Mouse (Mus musculus) liver (tissue): ENCODE results near the gene Chmp5.

Experiments
- DNase-seq: peaks from one replicate; pipeline ENCODE4 v3.0.0-alpha.2; 2020; ENCODE audit warnings: mixed read lengths

The Chmp5 gene

DNA sequence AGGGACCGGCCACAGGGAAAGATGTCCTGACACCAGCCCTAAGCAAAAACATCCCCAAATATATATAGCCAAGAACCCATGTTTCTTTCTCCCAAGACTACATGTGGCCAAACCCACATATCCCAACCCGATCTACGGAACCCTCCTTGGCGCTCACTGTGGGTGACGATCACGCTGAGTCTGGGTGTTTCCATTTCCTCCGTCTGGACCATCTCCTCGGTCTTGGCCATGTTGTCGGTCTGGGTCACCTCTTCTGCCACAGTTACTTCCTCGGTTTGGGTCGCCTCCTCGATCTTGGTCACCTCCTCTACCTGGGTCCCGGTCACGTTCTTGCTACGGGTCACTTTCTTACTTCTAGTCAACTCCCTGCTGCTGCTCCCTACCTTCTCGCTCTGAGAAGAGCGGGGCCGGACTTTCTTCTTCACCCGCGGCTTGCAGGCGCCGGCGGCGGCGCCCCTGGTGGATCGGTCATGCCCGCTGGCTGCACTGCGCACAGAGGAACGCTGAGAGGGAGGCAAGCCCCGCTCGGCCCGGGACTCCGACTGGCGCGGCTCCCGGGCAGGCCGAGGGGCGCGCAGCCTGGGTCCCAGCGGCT, 545 bp upstream of the Chmp5 start:
- peak; percentile 56 for DNase-seq

DNA sequence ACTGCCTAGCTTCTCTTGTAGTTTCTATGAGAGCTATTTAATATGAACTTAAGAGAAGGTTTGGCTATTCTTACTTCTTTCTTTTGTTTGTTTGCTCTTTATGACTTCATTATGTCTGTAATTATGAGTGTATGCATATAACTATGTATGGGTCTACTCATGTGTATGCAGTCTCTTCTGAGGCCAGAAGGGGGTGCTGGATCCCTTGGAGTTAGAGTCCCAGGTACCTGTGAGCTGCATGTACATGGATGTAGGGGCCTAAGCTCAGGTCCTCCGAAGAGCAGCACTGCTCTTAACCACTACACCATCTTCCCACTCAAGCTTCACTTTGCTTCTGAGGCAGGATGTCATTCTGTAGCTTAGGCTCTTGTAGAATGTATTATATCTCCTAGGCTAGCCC, 5.3 kb downstream of the Chmp5 start:
- peak; percentile 58 for DNase-seq

DNA sequence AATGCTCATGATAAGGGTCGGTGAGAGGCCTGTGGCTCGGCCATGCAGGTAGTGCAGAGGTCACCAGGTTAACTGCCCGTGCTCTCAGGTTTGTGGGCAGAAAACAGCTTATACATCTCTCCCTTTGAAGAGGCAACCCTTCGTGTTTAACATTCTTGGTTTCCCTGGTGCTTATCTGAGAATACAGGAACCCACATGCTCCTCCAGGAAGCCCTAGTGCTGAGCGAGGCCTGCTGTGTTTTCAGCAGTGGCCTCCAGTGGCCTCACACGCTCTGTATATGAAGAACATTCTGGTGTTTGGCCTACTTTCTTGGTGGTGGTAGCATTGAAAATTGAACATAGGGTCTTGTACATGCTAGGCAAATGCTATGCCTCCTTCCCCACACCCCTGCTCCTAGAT, 7.7 kb downstream of the Chmp5 start:
- DNase-seq, result peak; percentile 13

DNA sequence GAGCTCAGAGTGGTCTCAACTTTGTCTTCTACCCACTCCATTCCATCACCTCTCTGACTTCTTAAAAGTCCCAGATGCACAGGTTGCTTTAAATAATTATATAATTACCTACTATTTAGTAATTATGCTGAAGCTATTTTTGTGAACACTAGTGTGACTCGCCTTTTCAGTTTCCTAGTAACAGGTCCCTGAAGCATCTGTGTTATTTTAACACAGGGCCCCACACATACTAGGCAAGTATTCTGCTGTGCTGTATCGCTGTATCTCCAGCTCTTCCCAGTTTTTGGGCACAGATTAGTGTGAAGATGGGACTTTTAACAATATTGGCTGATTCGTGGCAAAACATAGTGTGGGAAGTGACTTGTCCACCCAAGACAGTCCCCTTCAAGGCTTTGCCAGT, 15.3 kb downstream of the Chmp5 start:
- DNase-seq, result no peak

DNA sequence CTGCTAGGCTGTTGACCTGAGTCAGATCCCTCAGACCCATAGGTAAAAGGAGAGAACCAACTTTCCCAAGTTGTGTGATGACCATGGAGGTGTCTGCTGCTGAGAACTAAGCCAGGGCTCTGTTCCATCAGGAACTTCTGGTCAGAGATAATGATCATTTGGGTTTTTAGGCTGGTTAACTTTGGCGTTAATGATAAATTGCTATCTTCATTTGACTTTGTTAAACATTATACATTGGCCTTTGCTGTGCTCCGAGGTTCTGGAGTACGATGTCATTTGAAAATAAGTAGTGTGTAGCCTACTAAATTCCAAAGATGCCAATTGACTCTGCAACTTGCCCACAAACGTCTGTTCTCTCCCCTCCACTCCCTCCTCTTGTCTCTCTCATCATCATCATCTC, 21.0 kb downstream of the Chmp5 start:
- no peak for DNase-seq

DNA sequence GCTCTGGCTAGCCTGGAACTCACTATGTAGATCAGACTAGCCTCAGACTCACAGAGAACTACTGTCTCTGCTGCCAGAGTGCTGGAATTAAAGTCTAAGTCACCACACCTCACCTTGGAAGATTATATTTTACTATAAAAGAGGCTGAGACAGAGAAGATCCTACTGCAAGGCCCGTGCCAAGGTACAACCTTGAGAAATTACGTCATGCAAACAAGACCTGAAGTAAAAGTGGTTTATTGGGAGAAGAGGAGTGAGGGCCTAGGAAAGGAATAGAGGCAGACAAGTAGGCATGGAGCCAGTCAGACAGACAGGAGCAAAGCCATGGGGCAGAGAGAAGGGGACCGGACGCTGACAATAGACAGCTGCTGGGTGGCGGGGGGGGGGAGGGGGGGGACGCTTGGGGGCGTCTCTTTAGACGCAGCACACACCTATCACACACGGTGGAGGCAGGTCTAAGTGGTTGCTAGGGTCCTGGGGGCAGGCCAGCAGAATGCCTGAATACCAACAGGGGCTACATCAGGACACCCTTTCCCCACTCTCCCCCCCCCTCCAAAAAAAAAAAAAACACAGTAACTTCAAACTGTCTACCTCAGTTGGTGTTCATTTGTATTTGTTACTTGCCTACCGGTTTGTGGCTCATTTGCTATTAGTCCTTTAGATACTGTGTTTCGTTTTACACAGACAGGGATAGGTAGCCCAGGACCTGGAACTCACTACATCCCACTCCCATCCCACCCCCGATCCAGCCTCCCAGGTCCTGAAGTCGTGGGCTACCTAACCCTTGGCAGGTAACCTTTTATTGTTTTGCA, 21.8 kb downstream of the Chmp5 start:
- peak; percentile 14 for DNase-seq

DNA sequence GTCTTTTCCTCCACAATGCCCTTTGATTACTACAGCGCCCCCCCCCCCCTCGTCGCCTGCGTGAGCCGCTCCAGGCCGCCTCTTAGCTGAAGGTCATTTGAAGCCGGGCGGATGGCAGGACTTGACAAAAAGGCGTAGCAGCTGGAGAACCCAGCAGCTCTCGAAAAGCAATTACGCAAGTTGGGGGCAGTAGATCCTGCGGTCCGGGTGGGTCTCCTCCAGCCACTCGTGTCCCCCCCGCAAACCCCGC, 22.3 kb downstream of the Chmp5 start:
- DNase-seq, result no peak

DNA sequence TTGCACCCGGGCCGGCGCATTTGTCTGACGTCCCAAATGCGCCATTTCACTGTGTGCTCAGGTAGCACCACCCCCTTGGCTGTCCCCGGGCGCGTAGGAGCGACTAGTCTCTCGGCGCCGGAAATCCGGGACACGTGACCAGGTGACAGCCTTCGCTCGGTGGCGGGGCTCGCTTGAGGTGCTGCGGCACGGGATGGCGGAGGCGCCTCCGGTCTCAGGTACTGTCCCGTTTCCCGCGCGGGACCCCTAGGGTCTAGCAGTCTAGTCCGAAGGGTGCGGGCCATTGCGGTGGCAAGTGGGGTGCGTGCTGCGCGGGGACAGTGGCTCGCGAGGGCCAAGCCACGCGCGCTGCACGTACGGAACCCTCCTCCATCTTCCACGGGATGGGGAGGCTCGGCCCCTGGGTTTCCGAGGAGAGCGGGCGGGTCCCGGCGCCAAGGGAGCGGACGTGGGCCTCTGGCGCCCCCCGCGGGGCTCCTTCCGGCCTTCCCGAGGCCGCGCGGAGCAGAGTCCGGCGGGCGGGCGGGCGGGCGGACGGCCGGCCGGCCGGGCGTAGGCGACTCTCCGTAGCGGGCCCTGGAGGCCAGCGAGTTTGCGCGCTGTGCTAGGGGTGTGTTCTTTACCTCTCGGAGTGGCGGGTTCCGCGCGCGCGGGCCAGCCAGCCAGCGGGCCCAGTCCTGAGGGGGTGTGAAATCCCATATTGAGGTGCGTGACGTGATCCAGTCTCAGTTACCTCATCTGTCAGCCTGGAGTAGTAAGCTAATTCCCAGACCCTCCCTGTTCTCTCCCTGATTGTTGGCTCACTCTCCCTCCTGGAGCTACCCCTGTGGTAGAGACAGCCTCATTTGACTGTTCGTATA, 22.9 kb downstream of the Chmp5 start, which contains the start of gene Nfx1:
Nfx1 (plus strand) TSS at position 65 of the 860 bp plus-strand sequence.
- DNase-seq, result peak; percentile 96

DNA sequence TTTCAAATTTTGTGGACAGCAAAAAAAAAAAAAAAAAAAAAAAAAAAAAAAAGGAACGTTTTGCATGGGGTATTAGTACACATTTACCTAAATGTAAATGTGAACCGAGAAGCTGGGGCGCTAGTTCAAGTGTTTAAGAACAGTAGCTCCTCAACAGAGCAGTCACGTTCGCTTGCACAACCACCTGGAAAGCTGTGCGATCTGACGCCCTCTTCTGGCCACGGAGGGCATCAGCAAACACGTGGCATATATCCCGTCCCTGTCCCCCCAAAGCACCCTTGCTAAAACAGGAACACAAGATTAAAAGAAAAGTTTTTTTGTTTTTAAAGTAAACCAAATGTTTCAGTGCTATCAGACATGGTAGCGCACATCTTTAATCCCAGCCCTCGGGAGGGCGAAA, 23.5 kb downstream of the Chmp5 start:
- DNase-seq, result peak; percentile 76

DNA sequence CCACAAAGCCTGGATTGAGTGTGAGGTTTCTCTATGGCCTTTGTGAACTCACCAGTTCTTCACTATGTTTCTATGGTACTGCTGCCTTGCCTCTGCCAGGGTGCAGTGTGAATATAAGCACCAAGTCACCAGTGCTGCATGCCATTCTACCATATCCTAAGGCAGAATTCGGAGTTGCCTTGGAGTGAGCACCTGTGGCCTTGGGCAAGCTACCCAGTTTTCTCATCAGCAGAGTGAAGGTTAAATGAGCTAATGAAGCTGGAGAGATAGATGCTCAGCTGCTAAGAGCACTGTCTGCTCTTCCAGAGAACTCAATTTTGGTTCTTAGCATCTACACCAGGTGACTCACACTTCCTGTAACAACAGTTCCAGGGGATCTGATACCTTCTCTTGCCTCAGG, 25.8 kb downstream of the Chmp5 start:
- no peak for DNase-seq

DNA sequence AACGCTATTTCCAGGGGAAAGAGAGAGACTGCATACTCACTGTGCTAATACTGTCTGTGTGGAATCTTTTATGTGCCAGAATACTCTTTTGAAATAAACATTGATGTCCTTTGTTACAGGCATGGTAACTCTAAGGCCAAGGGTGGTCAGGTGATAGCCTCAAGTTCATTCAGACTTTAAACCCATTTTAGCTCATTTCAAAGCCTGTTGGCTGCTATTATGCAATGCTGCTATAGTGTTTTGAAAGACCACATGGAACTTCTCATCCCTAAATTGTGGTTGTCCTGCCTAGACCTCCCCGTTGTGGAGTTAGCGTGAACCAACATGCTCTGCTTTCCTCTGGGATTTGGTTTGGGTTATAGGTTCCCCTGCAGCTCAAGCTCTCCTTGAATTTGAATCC, 27.5 kb downstream of the Chmp5 start:
- DNase-seq, result no peak

DNA sequence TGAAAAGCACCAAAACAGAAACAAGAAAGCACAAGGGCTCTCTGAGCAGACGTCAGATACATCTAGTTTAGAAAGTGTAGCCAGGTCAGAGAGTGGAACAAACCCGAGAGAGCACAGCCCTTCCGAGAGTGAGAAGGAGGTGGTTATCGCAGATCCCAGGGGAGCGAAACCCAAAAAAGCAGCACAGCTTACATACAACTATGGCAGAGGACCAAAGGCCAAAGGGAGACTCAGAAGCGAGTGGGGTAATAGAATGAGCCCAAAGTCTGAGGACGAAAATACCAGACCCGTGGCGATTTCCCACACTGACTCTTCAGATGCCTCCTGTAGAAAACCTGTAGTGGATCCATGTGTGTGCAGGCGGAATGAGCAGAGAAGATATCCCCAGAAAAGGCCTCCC, 28.4 kb downstream of the Chmp5 start:
- no peak for DNase-seq

DNA sequence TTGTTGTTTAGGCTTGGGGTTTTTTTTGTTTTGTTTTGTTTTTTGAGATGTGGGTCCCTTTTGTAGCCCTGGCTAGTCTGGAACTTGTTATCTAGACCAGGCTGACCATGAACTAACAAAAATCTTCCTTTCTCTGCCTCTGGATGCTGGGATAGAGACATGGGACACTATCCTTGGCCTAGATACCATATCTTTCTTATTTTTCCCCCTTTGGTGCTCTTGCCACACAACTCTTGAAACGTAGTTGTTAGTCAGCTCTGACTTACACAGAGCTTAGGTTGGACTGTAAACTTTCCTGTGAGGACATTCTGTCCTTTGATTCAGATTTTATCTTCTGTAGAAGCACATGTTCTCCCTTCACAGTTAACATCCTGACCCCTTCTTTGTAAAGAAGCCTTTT, 31.2 kb downstream of the Chmp5 start:
- no peak for DNase-seq

DNA sequence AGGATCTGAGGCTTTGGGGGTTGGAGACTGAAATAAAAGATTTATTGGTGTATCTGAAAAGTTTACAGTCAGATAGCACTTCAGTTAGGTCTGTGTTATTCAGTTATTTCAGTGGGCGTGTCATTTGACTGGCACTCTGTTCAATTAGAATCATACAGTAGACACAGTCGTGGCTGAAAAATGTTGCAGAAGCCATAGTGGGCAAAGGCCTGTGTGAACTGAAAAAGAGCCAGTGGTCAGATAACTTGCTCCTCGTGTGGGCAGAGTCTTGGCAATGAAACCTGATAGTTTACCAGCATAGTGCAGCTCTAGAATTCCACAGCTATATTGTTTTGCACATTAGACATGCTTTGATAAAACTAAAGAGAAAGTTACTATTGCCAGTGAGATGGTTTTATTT, 34.3 kb downstream of the Chmp5 start:
- no peak for DNase-seq

DNA sequence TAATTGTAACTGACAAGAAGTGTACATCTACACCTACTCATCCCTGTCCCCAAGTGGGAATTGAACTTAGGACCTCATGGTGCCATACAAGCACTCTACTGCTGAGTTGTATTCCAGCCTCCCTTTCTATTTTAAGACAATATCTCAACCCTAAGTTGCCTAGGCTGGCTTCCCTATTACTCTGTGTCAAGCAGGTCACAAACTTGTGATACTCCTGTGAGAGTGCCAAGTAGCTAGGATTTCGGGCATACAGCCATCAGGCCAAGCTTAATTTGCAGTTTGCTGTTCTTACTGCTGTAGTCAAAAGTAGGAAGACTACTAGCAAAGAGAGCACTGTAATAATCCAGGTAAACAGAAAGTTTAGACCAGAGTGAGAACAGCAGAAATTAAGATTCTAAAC, 35.5 kb downstream of the Chmp5 start:
- DNase-seq, result no peak

DNA sequence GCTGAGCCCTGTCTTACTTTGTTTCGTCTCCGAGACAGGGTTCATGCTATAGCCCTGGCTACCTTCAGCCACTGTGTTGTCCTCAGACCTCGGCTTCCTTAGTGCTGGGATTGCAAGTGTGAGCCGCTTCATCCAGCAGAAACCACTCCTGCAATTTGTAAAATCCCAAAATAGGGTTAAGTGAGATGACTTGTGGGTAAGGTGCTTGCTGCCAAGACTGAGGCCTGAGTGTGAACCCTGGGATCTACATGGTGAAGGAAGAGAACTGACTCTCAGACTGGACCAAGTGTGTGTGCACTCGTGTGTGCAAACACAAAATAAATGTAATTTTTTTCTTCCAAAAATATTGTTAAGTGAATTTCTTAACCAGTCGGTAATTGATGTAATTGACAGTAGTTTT, 41.4 kb downstream of the Chmp5 start:
- DNase-seq, result no peak

DNA sequence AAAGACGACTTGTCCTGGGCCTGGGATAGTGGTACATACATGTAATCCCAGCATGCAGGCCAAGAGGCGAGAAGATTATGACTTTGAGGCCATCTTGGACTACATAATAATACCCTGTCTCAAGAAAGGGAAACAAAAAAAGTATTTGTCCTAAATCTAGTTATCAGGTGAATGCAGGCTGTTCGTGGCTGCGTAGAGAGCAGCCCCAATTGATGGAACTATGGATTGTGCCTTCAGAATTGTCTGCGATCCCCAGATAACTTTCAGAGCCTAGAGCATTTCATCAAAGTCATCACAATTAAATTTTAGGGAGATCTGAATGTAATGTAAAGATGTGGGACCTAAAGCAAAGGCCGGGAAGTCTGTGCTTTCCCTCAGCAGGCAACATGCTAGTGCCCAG, 48.1 kb downstream of the Chmp5 start:
- DNase-seq, result no peak

DNA sequence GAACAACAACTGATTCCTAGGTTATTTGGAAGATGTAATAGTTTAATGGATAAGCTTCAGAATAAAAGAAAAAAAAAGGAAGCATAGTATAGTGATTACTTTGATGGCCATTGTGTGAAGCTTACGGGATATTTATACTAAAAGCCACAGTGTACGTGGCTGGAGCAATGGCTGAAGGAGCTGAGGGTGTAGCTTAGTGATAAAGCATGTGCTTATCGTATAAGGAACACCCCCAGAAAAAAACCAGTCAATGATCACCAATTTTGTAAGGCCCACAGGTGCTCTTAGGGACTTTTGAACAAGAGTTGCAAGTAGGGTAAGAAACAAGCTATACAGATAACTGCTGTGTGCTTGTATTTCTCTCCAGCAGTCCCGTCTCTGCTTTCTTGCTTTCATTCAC, 49.7 kb downstream of the Chmp5 start:
- no peak for DNase-seq

DNA sequence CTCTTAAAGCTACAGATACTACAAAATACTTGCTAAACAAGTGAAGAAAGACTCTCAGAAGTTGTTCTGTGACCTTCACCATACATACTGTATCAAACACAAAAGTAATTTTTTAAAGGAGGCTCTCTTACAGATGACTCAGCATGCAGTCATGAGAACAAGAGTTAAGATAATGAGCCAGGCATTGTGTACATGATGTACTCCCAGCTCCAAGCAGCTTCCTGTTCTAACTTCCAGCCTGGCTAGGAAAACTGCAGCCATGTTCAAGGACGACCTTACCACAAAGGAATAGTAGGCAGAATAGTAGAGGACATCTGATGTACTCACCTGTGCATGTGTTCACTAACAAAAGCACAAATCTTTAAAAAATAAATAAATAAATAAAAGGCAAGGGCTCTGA, 52.1 kb downstream of the Chmp5 start:
- DNase-seq, result no peak

DNA sequence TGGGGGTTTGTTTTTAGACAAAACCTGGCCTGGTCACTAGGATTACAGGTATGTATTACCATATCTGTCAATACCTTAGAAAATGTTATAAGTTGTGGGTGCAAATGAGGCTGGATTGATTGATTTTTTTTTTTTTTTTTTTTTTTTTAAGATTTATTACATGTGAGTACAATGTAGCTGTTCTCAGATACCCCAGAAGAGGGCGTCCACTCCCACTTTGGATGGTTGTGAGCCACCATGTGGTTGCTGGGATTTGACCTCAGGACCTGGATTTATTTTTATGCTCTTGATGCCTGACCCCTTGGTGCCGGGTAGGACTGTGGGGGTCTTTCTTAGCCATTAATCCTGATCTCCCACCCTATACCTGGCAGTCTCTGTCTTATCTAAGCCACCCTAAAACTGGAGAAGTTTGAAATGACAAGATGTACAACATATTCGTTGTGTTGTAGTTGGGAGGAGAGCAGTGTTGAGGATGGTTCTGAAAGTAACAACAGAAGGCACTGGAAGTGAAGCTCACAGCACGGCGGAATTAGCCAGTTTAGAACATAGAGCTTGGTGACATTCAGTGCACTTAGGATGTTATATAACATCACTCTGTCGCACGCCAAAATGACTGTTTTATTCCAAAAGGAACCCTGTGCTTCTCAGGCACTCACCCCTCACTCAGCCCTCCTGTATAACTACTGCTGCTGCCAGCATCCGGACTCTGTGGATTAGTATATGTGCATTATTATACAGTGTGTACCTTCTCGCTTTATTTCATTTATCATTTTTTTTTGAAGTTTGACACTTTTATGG, 52.8 kb downstream of the Chmp5 start:
- DNase-seq, result no peak

DNA sequence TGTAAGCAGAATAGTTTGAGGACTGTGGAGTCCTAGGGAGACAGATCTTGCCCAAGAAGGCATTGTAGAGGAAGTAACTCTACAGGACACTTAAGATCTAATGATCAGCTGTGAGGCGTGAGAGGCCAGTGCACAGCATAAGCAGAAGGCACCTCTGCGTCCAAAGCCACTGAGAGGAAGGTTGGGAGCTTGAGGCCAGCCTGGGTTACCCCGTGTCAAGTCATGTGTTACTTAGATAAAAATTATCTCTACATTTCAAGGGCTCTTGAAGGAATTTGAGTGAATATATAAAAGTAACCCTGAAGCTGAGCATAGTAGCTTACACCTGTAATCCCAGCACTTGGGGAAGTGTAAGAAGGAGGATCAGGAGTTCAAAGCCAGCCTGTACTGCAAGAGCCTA, 65.1 kb downstream of the Chmp5 start:
- DNase-seq, result peak; percentile 55
